Mouse (Mus musculus) 3134 (cell line): ENCODE measurements at regions not wholly inside any gene's neighbourhood (a gene's known extent, or its start where the extent isn't known, plus 50 kb on each side); places are given as distances from the start of the nearest gene placed in this dataset.

Experiments
- DNase-seq: peaks from one replicate; pipeline ENCODE4 v3.0.0-alpha.2; 2011; ENCODE audit warnings: low spot score; ENCODE audit not compliant: insufficient read length; ENCODE audit errors: extremely low read depth

- DNase-seq, result no peak
Measured at GRCm38 (mm10) chr15:59138393-59139107, 249.5 kb downstream of the Gm49356 start.

DNA sequence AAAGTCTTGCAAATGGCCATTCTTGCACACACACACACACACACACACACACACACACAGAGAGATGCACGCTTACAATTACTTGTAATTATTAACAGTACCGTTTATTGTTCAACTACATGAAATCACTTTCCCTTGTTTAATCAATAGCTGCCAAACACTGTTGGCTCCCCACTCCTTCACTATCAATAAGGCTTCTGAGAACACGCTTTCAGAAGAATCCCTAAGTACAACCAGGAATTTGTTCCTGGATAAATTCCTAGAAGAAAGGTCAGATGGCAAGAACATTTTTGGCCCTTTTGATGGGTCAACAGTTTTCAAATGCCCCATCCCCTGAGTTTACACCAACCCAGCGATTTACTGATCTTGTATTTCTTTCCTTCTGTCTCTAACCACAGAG lies 252.5 kb downstream of the Gm49356 start:
- no peak for DNase-seq

GRCm38 (mm10) chr15:59142481-59142880 lies 253.4 kb downstream of the Gm49356 start:
- DNase-seq, result no peak

DNA sequence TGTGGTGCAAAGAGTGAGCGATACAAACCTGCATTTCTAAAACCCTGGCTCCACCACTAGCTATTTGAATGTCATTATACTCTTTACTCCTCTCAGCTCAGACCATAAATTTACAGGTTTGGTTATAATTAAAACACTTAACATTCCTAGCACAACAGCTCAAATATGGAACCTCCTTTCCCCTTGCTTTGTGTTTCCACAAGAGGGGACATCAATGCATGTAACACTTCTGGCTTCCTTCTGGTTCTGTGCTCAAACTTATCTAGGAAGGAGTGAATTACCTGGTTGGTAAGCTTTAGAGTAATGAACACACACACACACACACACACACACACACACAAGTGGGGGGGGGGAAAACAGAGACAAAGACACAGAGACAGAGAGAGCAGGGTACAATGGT lies 254.8 kb downstream of the Gm49356 start:
- DNase-seq, result no peak

GRCm38 (mm10) chr15:59145679-59146078 lies 256.6 kb downstream of the Gm49356 start:
- no peak for DNase-seq

- no peak for DNase-seq
Measured at GRCm38 (mm10) chr15:59146111-59146510, 257.0 kb downstream of the Gm49356 start.

GRCm38 (mm10) chr15:59146586-59147085 lies 257.5 kb downstream of the Gm49356 start:
- no peak for DNase-seq

DNA sequence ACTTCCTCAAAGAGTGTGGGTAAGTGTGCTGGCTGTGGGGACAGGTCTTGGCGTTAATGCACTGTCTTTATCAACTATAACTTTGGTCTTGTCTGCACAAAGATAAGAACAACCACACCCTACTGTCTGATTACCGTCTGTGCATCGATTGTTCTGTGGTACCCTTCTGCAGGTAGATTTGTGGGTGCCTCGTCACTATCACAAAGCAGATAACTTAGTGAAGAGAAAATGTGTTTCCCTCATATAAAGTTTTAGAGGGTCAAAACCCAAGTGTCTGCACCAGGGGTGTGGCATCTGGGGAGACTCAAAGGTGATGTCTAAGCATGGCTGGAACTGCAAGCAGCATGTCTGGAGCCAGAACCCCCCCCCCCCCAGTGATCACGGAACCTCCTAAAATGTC lies 259.4 kb downstream of the Gm49356 start:
- DNase-seq, result no peak

- peak; percentile 62 for DNase-seq
Measured at GRCm38 (mm10) chr15:59151506-59151905, 262.4 kb downstream of the Gm49356 start.

DNA sequence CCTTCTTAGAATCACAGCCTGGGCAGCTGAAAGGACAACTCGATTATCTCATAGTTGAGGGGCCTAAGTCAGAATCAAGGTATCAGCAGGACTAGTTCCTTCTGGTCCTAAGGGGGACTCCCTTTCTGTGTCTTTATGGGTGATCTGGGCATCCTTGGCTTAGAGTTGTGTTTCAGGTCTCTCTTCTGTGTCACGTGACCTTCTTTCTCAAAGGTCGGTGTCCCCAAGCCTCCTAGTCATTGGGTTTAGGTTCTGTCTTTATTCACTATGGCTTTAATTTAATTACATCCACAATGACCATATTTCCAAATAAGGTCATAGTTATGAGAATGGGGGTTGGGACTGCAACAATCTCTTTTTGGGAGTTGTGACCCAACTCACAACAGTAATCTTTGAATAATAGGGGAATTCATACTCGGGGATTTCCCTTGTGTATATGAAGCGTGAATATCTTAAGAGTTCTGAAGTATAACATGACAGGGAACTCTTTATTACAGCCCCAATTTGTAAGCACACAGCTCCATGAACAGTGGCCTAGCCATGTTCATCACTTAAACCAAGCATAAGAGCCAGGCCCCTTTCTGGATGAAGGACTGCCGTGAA lies 263.8 kb downstream of the Gm49356 start:
- DNase-seq, result no peak

GRCm38 (mm10) chr15:59153416-59154250 lies 264.5 kb downstream of the Gm49356 start:
- DNase-seq, result no peak

- DNase-seq, result peak; percentile 73
Measured at GRCm38 (mm10) chr15:59154407-59155288, 265.6 kb downstream of the Gm49356 start.

- DNase-seq, result no peak
Measured at GRCm38 (mm10) chr15:59155289-59155623, 266.2 kb downstream of the Gm49356 start.

DNA sequence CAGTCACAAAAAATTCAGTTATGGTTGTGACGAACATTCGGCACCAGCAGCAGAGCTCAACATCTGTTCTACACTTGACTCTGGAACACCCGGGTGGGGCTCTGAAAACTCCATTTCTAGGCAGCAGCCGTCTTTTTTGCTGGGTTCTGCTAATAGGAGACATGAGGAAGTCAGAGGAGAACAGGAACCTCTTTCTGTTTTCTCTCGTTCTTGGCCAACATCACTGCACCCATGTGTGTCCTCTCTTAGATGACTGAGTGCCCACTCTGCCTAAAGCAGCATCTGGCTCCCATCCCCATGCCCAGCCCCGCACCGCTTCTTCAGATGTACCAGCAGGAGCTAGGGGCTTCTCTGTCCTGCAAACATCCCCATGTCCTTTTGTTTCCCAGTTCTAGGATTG lies 267.2 kb downstream of the Gm49356 start:
- DNase-seq, result no peak

DNA sequence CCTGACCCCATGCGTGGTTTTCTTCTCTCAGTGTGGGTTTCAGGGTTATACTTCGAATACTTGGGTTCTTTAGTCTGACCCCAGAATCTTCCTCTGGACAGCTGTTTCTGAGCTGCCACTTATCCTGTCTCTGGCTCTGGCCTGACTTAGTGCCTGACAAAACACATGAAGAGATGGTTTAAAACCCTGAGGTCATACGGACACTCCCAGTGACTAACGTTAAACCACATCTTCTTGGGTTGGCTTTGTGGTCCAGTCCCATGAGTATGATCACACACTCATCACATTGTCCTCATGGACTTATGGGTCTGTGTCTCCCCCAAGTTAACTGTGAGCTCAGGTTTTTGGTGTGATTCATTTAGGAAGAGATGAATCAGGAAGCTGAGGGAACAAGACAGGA lies 269.7 kb downstream of the Gm49356 start:
- peak; percentile 81 for DNase-seq

DNA sequence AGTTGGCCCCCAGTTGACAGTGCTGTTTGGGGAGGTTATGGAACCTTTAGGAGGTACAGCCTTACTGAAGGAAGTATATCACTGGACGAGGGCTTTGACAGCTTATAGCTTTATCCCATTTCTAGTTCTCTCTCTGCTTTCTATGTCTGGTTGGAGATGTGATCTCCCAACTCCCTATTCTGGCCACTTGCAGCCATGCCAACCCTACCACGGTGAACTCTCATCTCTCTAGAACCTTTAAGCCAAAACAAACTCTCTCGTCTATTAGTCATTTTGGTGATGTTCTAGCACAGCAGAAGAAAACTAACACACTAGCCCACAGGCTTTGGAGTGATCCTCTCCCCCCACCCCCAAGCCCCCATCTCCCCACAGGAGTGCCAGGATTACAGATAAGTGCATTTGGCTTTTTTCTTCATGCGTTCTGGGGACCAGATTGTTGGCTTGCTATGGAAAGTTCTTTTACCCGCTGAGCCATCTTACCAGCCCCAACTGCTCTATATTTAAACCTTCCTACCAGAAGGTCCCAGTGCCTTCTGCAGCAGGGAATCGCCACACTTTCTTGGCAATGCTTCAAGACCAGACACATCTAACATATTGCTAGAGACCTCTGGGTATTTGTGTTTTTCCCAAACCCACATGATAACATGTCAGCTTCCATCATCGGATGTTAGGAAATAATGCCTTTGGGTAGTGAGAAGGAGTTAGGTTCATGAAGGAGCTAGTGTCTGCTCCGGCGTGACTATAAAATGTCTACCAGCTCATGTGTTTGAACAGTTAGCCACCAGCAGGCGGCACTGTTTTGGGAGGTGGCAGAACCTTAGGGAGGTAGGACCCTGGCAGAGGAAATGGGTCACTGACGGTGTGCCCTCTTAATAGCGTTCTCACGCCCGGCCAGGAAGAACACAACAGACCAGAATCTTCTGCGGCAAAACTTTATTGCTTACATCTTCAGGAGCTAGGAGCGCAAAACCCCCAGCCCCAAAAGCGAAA lies 272.1 kb downstream of the Gm49356 start:
- no peak for DNase-seq

DNA sequence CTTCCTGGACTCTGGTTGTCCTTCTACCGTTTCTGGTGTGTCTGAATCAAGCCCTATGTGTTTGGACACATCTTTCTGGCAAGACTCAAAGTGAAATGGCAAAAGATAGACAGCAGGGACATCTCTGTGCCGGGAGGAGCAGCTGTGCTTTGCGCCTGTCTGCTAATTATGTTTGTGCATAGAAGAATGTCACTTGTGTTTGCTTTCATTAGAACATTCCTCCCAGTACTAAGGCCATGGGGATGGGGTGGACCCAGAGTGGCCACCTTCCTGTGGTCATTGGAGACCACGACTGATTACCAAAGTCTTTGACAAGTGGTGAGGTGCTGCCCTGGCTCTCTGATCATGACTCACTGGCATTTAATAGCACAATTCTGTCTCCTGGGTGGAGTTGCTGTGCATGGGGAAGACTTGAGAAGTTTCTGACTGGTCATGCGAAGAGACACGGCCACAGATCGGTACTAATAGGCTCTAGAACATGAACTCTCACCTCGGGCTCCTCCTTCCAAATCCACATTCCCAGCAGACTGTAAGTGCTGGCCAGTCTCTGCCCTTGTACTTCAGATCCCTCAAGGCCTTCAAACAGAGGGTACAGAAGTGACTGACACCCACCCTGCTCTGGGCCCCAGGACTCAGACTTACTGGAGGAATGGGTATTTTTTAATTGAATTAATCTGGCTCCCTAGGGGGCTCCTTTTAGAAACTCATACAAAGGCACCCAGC lies 279.0 kb downstream of the Gm49356 start:
- DNase-seq, result peak; percentile 28

GRCm38 (mm10) chr15:59168660-59169170 lies 279.6 kb downstream of the Gm49356 start:
- no peak for DNase-seq
